Mouse (Mus musculus): Measurements from ENCODE around the gene Pmpcb.
"Not testable (repeated sequence)": the region's sequence is repeated elsewhere in the genome, so short reads cannot be mapped to it uniquely, and the experiment has no call there.

Pmpcb gene

GRCm38 (mm10) chr5:21736956-21737585 is at the start of gene Pmpcb:
Gene Pmpcb, plus strand, starts transcription at chr5:21737141.
- DNase-seq = peak; percentile 89

- DNase-seq = no peak
These were observed 44.7 kb upstream of the Pmpcb start for GRCm38 (mm10) chr5:21692230-21692629.

DNA sequence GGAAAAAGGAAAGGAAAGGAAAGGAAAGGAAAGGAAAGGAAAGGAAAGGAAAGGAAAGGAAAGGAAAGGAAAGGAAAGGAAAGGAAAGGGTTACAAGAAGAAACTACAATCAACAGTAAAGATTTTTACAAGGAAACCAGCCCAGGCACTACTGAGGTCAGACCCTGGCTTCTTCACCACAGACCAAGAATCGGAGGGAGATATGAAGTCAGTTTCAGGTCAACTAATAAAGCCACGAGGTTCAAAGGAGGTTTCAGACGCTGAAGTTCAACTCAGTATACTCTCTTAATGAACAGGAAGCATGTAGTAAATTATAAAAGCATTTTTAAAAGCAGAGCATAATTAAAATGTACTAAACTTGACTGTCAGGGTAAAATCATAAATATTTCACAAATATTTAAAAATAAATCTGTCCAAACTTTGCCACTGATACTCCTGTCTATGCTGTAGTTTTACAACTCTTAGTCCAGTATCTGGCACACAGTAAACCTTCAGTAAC is 43.5 kb upstream of the Pmpcb start:
- DNase-seq = no peak

- no peak for DNase-seq
These were observed 42.0 kb upstream of the Pmpcb start for GRCm38 (mm10) chr5:21694854-21695490.

- not testable (repeated sequence) for DNase-seq
These were observed 37.4 kb upstream of the Pmpcb start for GRCm38 (mm10) chr5:21699555-21699954.

- DNase-seq = no peak
These were observed 36.6 kb upstream of the Pmpcb start for GRCm38 (mm10) chr5:21700272-21700821.

- no peak for DNase-seq
These were observed 36.0 kb upstream of the Pmpcb start for GRCm38 (mm10) chr5:21700934-21701333.

DNA sequence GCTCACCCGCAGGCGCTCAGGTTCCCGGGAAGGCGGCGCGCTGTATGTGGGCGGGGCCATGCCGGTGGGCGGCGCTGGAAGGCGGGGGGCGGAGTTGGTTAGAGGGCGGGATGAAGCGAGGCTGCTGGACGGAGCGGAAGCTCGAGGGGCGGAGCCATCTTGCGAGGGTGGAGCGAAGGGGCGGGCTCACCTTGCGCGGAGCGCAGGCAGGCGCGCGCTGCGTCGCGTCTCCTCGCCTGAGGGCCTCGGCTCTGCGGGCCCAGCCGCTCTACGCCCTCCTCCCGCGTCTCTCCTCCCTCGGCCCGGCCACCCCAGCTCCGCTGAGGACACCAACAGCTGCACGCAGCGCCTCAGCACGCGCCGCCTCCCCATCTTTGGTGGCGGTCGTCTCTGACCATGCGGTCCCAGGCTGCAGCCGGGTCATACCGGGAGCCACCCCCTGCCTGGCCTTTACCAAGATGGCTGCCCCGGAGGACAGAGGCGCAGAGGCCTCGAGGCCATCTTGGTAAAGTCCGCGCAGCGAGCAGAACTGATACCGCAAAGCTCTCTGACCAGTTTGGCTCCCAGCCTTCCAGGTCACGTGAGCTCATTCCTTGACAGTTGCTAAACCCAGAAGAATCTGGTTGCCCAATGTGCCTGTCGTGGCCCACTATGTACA is 35.5 kb upstream of the Pmpcb start, which contains the start of gene Napepld:
TSS of gene Napepld (minus strand) at position 46 of the 658 bp plus-strand sequence.
- peak; percentile 100 for DNase-seq

DNA sequence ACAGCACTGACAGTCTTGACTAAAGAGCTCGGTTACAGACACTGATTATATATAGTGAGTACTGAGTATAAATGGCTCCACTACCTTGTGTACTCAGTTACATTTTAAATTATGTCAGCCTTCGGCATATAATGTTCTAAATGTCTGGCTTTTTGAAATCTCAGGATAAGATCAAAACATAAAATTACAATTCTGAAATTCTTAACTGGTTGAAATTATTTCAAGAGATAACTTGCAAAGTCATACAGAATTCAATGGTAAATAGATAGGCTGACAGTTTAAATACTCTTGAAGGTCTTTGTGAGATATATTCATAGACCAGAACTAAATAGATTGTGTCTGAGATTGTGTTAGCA is 35.0 kb upstream of the Pmpcb start:
- no peak for DNase-seq

- DNase-seq = no peak
These were observed 34.0 kb upstream of the Pmpcb start for GRCm38 (mm10) chr5:21702873-21703475.

DNA sequence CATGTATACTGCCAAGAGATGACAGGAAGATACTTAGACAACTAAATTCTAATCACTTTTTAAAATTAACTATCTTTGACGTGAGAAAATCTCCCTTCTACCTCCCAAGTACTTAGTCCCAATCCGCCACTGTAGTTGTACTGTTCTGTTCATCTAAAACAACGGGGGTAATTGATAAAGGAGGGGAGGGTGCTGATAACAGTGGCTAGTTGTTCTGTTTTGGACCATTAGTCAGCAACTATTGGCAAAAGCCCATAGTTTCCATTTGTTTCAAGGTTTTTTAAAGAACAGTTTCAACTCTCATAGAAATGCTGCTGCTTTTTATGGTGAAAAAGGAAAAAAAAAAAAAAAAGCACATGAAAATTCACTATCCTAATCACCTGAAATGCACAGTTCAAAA is 33.2 kb upstream of the Pmpcb start:
- DNase-seq = no peak

DNA sequence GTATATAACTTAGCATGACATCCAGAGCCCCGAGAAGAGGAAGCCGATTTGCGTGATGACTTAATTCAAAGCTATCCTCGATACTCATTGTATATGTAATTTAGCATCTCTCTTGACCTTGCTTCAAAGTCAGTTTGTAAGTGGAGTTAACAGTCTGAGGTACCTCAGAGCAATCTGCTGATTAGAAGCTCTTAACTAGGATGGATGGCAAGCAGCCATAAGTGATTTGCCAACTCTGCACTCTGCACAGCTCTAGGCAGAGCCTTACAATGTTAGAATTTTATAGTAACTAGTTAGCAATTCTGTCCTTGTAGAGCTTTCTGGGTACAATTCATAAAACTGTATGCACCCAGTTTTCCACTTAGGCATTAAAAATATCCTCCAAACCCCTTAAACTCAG is 30.4 kb upstream of the Pmpcb start:
- no peak for DNase-seq

DNA sequence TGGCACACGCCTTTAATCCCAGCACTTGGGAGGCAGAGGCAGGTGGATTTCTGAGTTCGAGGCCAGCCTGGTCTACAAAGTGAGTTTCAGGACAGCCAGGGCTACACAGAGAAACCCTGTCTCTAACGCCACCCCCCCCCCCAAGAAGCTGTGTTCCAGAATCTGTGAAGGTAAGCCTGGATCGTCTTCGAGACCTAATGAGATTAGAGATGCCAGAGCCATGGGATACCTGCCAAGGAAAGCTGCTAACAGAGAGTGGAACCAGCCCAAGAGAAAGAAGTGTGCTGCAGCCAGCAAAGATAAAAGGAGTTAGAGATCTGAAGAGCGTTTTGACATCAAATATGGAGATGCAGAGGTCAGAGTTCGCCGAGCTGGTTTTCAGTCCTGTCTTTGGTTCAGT is 28.9 kb upstream of the Pmpcb start:
- not testable (repeated sequence) for DNase-seq

DNA sequence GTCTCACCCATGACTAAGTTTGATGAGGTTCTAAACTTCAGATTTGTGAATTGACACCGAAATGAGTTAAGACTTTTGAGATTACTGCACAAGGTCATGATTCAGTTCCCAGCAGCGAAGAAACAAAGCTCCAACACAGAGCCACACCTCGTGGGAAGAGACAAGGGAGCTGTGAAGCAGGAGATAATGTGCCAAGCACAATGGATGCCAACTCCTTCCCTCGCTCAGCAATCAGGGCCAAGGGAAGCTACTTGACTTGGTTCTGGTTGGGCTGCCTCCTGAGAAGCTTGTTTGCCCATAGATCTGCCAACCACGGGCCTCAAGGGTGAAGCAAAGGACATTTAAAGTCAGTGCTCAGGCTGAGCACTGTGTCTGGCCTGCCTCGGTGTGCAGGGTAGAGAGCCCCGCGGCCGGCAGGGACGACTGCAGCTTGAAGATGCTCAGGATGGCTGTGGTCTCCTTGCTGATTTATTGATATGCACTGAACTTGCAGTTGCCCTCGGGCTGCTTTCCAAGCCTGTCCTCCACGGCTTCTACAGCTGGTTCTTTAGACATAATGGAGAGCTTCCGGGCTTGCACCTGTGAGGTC is 24.7 kb upstream of the Pmpcb start:
- no peak for DNase-seq

DNA sequence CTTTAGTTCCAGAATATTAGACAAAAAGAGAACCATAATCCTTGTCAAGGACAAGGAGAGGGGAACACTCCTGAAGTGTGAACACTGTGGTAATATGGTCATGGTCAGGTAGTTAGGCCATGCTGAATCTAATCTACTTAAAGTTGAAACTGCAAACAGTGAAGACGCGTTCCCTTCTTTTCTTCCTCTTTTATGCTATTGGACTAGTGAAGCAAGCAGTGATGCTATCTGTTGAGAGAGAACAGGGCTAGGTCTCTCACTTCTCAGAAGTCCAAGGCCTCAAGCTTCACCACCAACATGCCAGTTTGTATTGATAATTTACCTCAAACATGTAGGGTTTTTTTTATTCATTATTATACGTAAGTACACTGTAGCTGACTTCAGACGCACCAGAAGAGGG is 22.5 kb upstream of the Pmpcb start:
- DNase-seq = no peak

DNA sequence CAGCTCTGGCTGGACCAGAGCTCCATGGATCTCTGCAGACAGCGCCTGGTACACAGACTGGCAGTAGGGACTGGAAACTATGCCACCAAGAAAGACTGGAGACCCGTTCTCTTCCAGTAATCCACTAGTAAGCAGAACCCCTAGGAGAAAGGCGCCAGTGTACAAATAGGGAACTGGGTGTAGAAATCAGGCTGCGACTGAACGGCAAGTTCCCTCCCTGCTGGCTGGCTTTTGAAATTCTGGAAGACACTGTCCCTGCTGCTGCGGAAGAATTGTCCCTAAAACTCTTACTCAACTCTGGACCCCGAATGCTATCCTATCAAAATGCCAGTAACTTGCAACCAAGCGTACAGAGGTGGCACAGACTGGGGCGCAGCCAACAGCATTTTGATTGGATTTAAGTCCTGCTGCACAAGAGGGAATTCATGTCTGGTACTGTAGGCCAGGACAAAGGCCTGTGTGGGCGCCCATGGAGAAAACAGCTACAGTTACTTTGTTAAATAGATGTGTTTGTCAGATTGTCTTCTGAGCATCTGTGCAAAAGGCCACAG is 19.7 kb upstream of the Pmpcb start:
- no peak for DNase-seq

DNA sequence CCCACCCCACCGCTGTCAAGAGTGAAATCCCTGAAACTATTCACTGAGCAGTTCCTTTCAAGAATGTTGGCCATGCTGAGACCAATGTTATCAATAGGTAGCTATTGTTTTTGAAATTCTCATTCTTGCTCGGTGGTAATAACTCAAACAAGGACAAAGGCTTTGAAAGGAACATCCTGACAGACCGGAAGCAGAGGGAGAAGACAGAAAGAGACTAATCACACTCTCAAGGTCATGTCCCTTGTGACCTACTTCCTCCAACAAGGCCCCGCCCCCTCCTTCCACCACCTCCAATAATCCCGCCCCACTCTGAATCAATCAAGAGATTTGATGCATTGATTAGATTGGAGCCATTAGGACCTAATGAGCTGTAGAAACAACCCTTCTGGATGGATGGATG is 18.4 kb upstream of the Pmpcb start:
- no peak for DNase-seq

DNA sequence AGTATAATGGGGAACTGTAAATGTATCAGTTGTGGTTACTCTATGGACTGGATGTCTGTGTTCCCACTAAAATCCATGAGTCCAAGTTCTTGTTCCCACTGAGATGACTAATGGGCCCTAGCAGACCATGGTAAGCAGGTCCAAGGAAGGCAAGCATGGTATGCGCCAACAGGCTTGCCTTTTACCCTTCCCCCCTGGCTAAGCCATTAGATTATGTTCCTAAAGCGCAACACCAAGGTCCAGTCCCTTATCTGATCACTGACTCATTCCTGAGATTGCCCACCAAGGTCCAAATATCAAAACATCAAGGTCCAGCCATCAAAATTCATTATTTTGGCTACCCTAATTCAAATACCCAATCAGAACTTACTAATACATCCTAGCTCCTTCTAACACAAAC is 17.7 kb upstream of the Pmpcb start:
- no peak for DNase-seq

GRCm38 (mm10) chr5:21724427-21724826 is 12.5 kb upstream of the Pmpcb start:
- no peak for DNase-seq

DNA sequence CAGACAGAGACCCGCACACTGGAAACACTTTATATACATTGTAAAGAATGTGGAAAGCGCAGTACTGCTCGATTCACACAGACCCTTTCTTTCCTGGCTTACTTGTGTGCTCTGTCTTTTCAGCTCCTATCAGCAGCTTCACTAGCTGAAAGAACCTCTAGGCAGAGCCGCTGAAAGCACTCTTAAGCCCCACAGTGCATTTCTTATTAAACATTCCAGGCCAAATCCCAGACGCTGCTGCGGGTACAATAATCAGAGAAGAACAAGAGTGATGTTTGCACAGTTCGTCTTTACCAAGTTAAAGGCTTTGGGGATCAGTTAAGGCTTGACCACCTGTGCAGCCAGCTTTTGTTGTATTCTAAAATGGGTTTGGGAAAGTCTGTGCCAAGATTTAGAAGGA is 12.1 kb upstream of the Pmpcb start:
- no peak for DNase-seq

DNA sequence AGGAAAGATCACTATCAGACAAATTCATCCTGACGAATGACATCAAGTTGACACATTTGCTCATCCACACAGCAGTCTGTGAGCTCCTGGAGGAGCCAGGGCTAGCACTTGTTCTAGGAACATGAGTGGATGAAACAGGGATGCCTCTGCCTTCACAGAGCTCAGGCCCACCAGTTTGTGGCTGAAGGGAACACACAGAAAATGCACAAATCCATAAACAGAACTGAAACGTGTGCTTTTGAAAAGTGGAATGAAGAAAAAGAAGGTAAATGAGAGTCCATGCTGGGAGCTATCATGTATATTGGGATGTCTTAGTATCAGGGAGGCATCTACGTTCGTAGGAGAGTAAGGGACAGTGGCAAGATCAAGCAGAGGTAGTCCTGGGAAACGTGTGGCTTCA is 7.8 kb upstream of the Pmpcb start:
- no peak for DNase-seq

GRCm38 (mm10) chr5:21732177-21732911 is 4.6 kb upstream of the Pmpcb start:
- DNase-seq = no peak
